Mouse (Mus musculus): Measurements from ENCODE around the gene Trappc6b.

Gene Trappc6b

GRCm38 (mm10) chr12:59056222-59056621 lies 5.0 kb downstream of the Trappc6b start:
- intact Hi-C loops (cut with DNase I): no loop called here

- intact Hi-C loops (cut with DNase I): no loop called here
These were observed 5.9 kb downstream of the Trappc6b start for GRCm38 (mm10) chr12:59055196-59055850.

- intact Hi-C loops (cut with DNase I): no loop called here
These were observed 7.3 kb downstream of the Trappc6b start for GRCm38 (mm10) chr12:59053976-59054375.

GRCm38 (mm10) chr12:59053166-59053565 lies 8.1 kb downstream of the Trappc6b start:
- intact Hi-C loops (cut with DNase I): no loop called here

GRCm38 (mm10) chr12:59052470-59052869 lies 8.8 kb downstream of the Trappc6b start:
- intact Hi-C loops (cut with DNase I): no loop called here

- intact Hi-C loops (cut with DNase I): no loop called here
These were observed 20.4 kb downstream of the Trappc6b start for GRCm38 (mm10) chr12:59040851-59041250.

GRCm38 (mm10) chr12:59039971-59040844 lies 21.1 kb downstream of the Trappc6b start:
- intact Hi-C loops (cut with DNase I): no loop called here

GRCm38 (mm10) chr12:59039162-59039970 lies 21.9 kb downstream of the Trappc6b start:
- intact Hi-C loops (cut with DNase I): no loop called here

GRCm38 (mm10) chr12:59032101-59032500 lies 29.2 kb downstream of the Trappc6b start:
- intact Hi-C loops (cut with DNase I): no loop called here

- intact Hi-C loops (cut with DNase I): no loop called here
These were observed 40.0 kb downstream of the Trappc6b start for GRCm38 (mm10) chr12:59021306-59021705.

GRCm38 (mm10) chr12:59019891-59020290 lies 41.4 kb downstream of the Trappc6b start:
- intact Hi-C loops (cut with DNase I): no loop called here

- intact Hi-C loops (cut with DNase I): no loop called here
These were observed 43.3 kb downstream of the Trappc6b start for GRCm38 (mm10) chr12:59017970-59018369.

GRCm38 (mm10) chr12:59013234-59013633 lies 48.0 kb downstream of the Trappc6b start, which contains the start of gene Gemin2:
Gene Gemin2, plus strand, starts transcription at chr12:59013393.
- intact Hi-C loops (cut with DNase I): no loop called here

GRCm38 (mm10) chr12:59012710-59013091 lies 48.6 kb downstream of the Trappc6b start:
- intact Hi-C loops (cut with DNase I): no loop called here

GRCm38 (mm10) chr12:59011844-59012709 lies 49.2 kb downstream of the Trappc6b start, which contains the start of gene Sec23a:
Gene Sec23a, minus strand, starts transcription at chr12:59012017.
- intact Hi-C loops (cut with DNase I): no loop called here

GRCm38 (mm10) chr12:59011275-59011843 lies 49.9 kb downstream of the Trappc6b start:
- intact Hi-C loops (cut with DNase I): no loop called here

- intact Hi-C loops (cut with DNase I): no loop called here
These were observed 50.8 kb downstream of the Trappc6b start for GRCm38 (mm10) chr12:59010482-59010881.

Data from adrenal gland (tissue).